Mouse (Mus musculus): ENCODE measurements around the gene Dnhd1.
"Not testable (repeated sequence)": the region's sequence is repeated elsewhere in the genome, so short reads cannot be mapped to it uniquely, and the experiment has no call there.

Gene Dnhd1

DNA sequence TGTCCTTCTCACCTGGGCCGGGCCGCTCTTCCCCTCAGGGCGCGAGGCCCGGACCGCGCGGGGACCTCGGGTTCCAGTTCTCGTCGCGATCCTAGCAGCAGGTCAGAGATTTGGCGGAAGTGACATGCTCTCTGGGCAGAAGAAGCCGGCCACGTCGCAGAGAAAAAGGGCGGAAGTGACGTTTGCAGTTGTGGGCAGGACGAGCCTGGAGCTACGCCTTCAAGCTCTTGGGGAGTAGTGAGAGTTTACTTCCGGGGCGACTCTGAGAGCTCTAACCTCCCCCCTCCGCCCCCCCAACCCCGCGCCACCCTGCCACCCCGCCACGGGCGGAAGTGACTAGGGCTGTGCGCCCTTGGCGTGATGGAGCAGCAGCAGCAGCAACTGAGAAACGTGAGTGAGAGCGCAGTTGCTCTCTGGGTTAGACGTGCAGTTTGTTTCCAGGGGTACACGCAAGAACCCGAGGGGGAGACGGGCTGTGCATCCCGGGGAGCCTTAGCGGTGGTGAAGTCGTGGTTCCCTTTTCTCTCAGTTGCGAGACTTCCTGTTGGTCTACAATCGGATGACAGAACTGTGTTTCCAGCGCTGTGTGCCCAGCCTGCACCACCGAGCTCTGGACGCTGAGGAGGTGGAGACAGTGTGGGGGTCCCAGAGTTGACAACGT is 10.3 kb upstream of the Dnhd1 start, which contains the start of the genes Arfip2 and Gm45799:
Gene Arfip2 (minus strand): TSS at position 184 of the 661 bp plus-strand sequence.
Gene Gm45799 (plus strand): TSS at position 320 of the 661 bp plus-strand sequence.
- DNase-seq (ENCODE audit: low read depth): peak; percentile 99

DNA sequence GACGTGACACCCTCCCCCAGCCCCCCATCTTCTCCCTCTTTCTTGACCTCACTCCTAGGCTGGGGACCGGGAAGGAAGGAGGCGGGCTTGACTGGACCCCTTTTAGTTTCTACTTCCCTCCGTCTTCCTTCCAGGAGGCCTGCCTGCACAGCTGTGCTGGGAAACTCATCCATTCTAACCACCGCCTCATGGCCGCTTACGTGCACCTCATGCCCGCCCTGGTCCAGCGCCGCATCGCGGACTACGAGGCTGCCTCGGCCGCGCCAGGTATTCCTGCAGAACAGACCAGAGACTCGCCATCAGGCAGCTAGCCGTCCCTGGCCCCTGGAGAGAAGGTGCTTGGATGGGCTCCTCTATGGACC is 9.8 kb upstream of the Dnhd1 start:
- DNase-seq (ENCODE audit: low read depth): no peak

DNA sequence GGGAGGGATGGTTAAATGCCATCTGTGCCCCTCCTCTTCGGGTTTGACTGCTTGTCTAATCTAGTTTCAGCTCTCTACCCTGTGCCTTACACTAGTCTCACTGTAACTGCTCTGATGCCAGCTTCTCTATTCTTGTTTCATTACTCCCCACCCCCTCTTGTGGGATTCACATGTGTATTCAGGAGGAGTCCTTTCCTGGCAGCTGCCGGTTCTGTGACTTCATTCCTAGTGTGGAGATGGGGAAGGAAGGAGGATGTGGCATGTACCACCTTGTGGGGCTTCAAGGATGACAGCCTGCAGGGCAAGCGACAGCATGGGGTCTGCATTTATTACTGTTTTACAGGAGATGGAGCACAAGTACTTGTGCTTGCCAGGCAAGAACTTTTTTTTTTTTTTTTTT is 8.7 kb upstream of the Dnhd1 start:
- peak; percentile 23 for DNase-seq (ENCODE audit: low read depth)

- no peak for DNase-seq (ENCODE audit: low read depth)
Observed at GRCm38 (mm10) chr7:105685541-105686197, 35.0 kb downstream of the Dnhd1 start.

DNA sequence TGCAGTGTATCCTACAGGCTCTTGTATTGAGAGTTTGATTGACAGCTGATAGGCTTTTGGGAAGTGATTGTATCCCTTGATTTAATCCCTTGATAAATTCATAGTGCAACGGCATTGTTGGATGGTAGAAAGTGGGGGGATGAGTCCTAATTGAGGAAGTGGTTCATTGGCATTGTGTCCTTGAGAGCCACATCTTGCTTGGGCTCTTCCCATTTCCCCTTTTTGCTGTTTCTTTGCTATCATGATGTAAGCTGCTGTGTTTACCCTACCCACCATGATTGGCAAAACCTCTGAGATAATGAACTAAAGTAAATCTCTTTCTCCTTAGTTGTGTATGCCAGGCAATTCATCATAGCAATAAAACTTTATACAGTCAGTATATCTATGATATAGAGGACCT is 40.2 kb downstream of the Dnhd1 start:
- DNase-seq (ENCODE audit: low read depth): no peak

DNA sequence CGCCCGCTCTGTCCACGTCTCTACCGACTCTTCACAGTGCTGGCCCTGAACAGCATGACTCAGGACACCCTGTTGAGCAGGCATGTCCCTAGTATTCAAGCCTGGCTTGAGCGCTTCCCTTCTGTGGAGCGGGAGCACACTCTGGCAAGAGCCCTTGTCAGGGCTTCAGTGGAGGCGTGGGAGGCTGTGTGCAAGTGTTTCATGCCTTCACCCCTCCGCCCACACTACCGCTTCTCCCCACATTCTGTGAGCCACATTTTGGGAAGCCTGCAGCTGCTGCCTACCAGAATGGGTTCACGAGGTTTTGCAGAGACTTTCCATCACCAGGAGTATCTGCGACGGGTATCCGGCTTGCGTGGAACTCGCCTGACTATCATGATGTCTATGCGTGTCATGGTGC is 52.6 kb downstream of the Dnhd1 start:
- DNase-seq (ENCODE audit: low read depth): no peak

- DNase-seq (ENCODE audit: low read depth): no peak
Observed at GRCm38 (mm10) chr7:105703816-105704215, 53.2 kb downstream of the Dnhd1 start.

DNA sequence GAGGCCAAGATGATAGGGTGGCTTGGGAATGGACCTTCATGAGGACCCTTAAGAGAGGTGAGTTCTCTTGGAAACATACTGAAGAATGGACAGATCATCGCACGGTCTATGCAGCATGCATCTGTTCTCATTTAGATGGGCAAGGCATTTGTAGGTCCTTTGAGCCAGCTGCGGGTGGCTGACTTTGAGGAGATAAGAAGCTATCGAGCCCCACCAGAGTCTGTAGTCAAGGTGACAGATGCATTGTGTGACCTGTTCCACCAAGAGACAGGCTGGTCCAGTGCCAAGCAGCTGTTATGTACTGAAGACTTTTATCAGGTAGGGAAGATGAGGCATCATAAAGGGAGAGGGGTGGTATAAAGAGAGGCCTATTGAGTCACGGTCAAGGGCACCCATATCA is 58.1 kb downstream of the Dnhd1 start:
- DNase-seq (ENCODE audit: low read depth): no peak

DNA sequence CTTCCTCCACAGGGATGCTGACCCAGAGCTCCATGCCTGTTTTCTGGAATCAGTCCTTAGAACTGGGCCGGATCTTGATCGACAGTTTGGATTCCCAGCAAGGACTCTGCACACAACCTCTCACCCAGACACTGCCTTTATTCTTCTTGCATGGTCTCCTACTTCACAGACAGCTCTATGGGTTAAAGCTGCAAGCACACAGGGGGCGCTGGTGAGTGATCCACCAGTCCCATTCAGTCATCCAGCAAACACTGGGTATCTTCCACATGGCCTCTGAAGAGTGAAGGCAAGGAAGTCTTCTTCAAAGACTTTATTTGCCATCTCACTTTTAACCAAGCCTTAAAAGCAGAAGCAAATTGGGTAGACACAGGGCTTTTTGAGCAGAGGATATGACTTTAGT is 64.7 kb downstream of the Dnhd1 start:
- peak; percentile 16 for DNase-seq (ENCODE audit: low read depth)

GRCm38 (mm10) chr7:105721916-105722315 is 71.3 kb downstream of the Dnhd1 start:
- DNase-seq (ENCODE audit: low read depth): no peak

DNA sequence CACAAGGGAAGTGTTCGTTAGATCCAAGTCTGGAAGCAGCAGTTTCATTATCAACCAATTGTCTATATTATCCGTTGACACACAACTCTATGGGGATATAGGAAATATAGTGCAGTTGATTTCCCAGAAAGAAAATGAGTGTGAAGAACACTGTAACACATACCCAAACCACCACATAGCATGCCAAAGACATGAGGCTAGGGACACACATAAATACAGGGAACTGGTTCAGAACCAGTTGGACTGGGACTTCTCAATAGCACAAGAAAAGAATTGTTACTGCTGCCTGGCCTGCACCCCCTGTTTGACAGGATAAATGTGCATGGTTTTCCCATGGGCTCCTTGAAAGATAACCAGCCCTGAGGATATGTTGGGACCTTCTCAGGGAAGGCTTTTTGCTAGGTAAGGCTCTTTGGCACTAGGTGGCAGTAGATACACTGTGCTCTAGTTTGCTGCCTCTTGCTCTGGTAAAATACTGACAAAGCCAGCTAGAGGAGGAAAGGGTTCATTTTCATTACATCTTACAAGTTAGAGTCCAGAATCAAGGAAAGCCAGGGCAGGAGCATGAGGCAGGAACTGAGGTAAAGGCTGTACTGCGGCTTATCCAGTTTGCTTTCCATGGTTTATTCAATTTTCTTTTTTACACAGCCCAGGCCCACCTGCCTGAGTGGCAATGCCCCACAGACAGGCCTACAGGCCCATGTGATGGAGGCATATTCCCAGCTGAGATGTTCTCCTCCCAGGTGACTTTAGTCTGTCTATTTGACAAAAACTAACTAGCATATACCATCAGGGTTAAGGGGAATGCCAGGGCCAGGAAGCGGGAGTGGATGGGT is 75.7 kb downstream of the Dnhd1 start:
- DNase-seq (ENCODE audit: low read depth): peak; percentile 78

GRCm38 (mm10) chr7:105726980-105727325 is 76.3 kb downstream of the Dnhd1 start:
- no peak for DNase-seq (ENCODE audit: low read depth)

GRCm38 (mm10) chr7:105728701-105729428 is 78.2 kb downstream of the Dnhd1 start:
- DNase-seq (ENCODE audit: low read depth): no peak

DNA sequence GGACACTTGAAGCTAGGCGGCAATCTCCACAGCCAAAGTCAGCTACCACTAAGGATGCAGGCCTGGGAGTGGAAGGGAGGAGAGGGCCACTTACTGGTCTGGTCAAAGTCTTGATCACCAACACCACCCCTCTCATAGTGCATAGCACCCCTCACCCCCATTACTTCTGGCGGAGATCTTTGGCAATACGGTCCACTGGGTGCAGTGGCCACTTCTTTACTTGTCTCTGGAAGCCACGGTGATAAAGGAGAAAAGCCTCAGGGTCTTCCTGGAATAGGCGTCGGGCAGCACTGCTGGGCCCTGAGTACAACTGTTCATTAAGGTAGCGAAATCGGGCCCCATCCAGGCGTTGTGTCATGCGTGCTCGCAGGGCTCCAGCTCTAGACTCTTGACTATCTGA is 83.2 kb downstream of the Dnhd1 start:
- no peak for DNase-seq (ENCODE audit: low read depth)

DNA sequence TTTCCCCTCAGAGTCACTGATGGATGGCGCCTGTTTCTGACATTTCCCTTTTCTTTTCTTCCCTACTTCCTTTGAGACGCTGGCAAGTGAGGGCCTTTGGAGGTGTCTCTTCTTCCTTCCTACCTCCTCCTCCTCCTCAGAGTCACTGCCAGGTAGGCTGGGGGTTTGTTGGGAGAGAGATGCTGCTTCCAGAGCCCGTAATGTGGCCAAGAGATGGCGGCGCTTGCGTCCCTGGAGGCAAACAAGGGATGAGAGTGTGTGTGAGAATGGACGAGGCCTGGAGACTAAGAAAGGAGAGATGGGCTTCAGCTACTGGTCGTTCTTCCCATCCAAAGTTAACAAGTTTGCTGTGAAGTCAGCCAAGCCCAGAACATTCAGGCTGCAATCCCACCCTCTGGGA is 84.2 kb downstream of the Dnhd1 start:
- no peak for DNase-seq (ENCODE audit: low read depth)

GRCm38 (mm10) chr7:105735464-105735863 is 84.8 kb downstream of the Dnhd1 start:
- DNase-seq (ENCODE audit: low read depth): not testable (repeated sequence)

DNA sequence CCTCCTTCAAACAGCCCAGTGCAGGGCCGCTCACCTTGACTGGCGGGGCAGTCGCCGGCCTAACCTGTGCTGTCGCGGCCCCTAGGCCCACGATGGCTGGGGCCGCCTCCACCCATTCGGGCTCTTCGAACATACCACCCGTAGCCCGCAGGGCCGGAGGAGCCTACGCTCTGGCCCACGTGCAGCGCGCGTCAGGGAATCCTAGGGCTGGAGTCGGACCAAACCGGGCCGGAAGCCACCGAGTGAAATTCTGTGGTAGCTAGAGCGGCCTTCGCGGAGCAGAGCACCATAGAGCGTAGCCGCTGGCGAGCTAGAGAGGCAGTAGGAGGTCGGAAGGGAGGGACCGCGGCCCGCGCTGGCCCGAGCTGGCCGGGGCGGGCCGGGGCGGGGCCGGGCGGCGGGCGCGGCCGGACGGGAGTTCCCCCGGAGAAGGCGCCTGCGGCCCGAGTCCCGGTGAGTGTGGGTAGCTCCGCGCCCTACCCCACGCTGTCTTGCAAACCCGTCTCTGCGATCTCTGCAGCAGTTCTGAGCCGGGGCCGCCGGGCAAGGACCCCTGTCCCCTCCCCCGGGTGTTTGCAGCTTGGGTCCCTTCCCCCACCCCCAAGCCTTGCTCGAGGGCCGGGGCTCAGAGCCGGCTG is 85.8 kb downstream of the Dnhd1 start, which contains the start of gene Ilk:
Gene Ilk (plus strand): TSS at position 329 of the 638 bp plus-strand sequence.
- DNase-seq (ENCODE audit: low read depth): peak; percentile 91

GRCm38 (mm10) chr7:105736911-105737521 is 86.4 kb downstream of the Dnhd1 start, which contains the start of gene Rrp8:
TSS of gene Rrp8 (minus strand) at chr7:105737385.
- peak; percentile 61 for DNase-seq (ENCODE audit: low read depth)

DNA sequence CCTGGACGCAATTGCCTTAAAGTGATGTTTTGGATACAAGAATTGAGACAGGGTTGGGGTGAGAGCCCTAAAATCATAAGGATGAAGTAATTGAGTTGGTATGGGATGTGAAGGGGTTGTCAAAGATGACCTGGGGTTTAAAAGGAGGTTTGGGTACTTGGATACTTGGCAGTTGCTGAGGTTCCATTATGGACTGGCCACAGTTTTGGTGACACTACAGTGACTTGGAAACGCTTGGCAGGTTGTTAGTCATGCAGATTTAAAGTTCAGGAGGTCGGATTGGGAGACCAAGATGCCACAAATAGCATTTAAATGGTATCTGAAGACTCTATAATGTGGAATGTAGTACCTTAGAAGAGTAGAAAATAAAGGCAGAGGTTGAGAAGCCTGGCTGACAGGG is 87.0 kb downstream of the Dnhd1 start:
- no peak for DNase-seq (ENCODE audit: low read depth)

DNA sequence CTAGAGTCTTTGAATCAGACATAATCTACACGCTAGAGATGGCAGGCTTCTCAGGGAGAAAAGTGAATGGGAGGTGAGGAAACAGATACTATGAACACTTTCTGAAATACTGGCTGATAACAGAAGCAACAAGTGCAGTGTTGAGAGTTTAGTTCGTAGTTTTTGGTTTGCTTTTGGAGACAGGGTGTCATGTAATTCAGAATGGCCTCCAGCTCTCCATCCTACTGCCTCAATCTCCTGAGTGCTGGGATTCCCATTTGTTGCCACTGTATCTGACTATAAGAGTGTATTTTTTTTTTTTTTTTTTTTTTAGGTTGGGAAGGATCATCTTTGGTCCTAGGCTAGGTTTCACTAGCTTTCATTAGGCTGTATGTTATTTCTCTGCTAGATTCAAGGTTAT is 87.7 kb downstream of the Dnhd1 start:
- no peak for DNase-seq (ENCODE audit: low read depth)

- DNase-seq (ENCODE audit: low read depth): peak; percentile 29
Observed at GRCm38 (mm10) chr7:105738948-105739347, 88.3 kb downstream of the Dnhd1 start.
